Mouse (Mus musculus): ENCODE measurements around the gene Rbfox2. TPM values are rescaled to one million over a fixed set of nuclear protein-coding genes. Genes with fewer than 3 reads are reported as not detected.
A peak's percentile ranks its signal among the peaks of the same experiment; 100 is the strongest.

The Rbfox2 gene
- polyA plus RNA-seq, 1 experiment from 2014 or later = 96.9 TPM

DNA sequence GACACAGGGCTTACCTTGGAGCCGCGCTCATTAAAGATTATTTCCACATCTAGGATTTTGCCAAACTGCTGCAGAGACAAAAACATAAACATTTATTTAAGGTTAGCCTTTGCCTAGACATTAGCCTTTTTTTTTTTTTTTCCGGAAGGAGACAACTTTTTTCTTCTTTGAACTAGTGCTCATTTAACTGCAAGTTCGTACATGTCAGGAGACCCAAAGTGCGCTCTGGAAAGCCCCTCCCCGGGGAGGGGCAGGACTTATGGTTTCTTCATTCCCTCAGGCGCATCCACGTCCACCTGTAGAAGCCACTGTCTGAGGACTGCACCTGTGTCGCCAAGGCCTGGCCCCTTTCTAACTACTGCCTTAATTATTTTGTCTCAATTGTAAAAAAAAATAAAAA lies 193.2 kb downstream of the Rbfox2 start:
- H3K36me3 ChIP-seq = peaks cover 47% of the 10 kb centered on the region

GRCm38 (mm10) chr15:77112378-77112777 lies 194.4 kb downstream of the Rbfox2 start:
- WGBS = 87% methylated on average over 2 of the region's 2 CpGs
- H3K9me3 ChIP-seq = no peaks in the 10 kb centered on the region
- no peak overlapping the region for H3K27ac ChIP-seq
- H3K4me3 ChIP-seq = no peak overlapping the region
- peaks cover 53% of the 10 kb centered on the region for H3K36me3 ChIP-seq
- no peaks in the 10 kb centered on the region for H3K4me1 ChIP-seq
- no peaks in the 10 kb centered on the region for H3K27me3 ChIP-seq
- H3K9ac ChIP-seq = no peak overlapping the region
- no peak overlapping the region for H3K4me2 ChIP-seq (replicated peaks)
- no peak for ATAC-seq (ENCODE audit: insufficient number of reproducible peaks, insufficient read depth, low FRiP score, low TSS enrichment)

More for the DNA sequence above, 193.2 kb downstream of the Rbfox2 start:
- no peaks in the 10 kb centered on the region for H3K27me3 ChIP-seq
- no peak overlapping the region for H3K4me2 ChIP-seq (replicated peaks)
- no peak overlapping the region for H3K4me3 ChIP-seq
- H3K4me1 ChIP-seq = no peaks in the 10 kb centered on the region
- WGBS = 81% methylated on average over 9 of the region's 9 CpGs
- H3K27ac ChIP-seq = 0 out of 2 replicates have a peak overlapping the region, but pooled peaks have one; percentile 17
- no peaks in the 10 kb centered on the region for H3K9me3 ChIP-seq
- no peak for ATAC-seq (ENCODE audit: insufficient number of reproducible peaks, insufficient read depth, low FRiP score, low TSS enrichment)
- H3K9ac ChIP-seq = no peak overlapping the region

DNA sequence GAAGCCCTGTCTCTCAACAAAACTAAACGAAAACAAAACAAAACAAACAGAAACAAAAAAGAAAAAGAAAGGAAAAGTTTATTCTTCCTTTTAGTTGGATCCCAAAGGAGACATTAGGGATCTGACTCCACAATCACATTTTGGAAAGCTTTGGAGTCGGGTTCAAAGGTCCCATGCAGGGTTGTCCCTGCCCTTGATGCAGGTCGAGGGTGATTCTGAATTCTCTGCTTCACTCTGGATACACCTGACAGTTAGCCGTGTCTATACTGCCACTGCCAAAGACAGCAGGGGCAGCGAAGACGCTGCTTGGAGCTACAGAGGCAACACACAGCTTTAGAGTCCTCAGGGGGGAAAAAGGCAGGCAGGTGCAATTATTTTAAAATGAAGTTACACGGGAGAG lies 194.9 kb downstream of the Rbfox2 start:
- H3K36me3 ChIP-seq = peaks cover 53% of the 10 kb centered on the region
- H3K4me3 ChIP-seq = no peak overlapping the region
- no peak overlapping the region for H3K4me2 ChIP-seq (replicated peaks)
- no peaks in the 10 kb centered on the region for H3K4me1 ChIP-seq
- no peak overlapping the region for H3K27ac ChIP-seq
- no peaks in the 10 kb centered on the region for H3K9me3 ChIP-seq
- no peak overlapping the region for H3K9ac ChIP-seq
- no peak for ATAC-seq (ENCODE audit: insufficient number of reproducible peaks, insufficient read depth, low FRiP score, low TSS enrichment)
- H3K27me3 ChIP-seq = no peaks in the 10 kb centered on the region
- 82% methylated on average over 7 of the region's 7 CpGs for WGBS

- 0 out of 2 replicates have a peak, but pooled peaks cover 3% of the 10 kb centered on the region for H3K4me1 ChIP-seq
- H3K9me3 ChIP-seq = no peaks in the 10 kb centered on the region
- peaks cover 40% of the 10 kb centered on the region for H3K36me3 ChIP-seq
- ATAC-seq (ENCODE audit: insufficient number of reproducible peaks, insufficient read depth, low FRiP score, low TSS enrichment) = no peak
- 88% methylated on average over 11 of the region's 11 CpGs for WGBS
- H3K27ac ChIP-seq = no peak overlapping the region
- H3K27me3 ChIP-seq = no peaks in the 10 kb centered on the region
- no peak overlapping the region for H3K4me2 ChIP-seq (replicated peaks)
- no peak overlapping the region for H3K9ac ChIP-seq
- no peak overlapping the region for H3K4me3 ChIP-seq
Observed at GRCm38 (mm10) chr15:77110452-77110851, 196.4 kb downstream of the Rbfox2 start.

GRCm38 (mm10) chr15:77107169-77107908 lies 199.5 kb downstream of the Rbfox2 start:
- Histone ChIP-seq H3K4me2 (replicated peaks) (no peak overlapping the region), H3K4me1 (0 out of 2 replicates have a peak, but pooled peaks cover 8% of the 10 kb centered on the region), H3K36me3 (peaks cover 20% of the 10 kb centered on the region), H3K4me3 (no peak overlapping the region), H3K9me3 (no peaks in the 10 kb centered on the region), H3K27me3 (no peaks in the 10 kb centered on the region), H3K9ac (no peak overlapping the region), H3K27ac (no peak overlapping the region)
- ATAC-seq (ENCODE audit: insufficient number of reproducible peaks, insufficient read depth, low FRiP score, low TSS enrichment) = no peak
- WGBS = 89% methylated on average over 10 of the region's 10 CpGs

DNA sequence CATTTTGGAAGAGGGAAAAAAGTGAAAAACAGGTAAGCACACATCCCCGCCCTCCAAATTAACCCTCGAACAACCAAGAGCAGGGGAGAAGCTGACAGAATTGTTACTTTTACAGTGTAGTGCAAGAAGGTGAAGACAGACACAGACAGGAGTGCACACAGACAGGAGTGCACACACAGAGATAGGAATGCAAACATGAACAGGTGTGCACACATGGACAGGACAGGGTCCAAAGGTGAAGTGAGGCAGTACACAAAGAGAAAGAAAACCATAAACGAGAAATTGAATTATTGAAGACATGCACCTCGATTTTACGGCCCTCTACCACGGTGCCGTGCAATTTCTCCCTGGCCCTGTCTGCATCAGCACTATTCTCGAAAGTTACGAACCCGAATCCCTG lies 201.5 kb downstream of the Rbfox2 start:
- H3K9me3 ChIP-seq = no peaks in the 10 kb centered on the region
- H3K4me1 ChIP-seq = 0 out of 2 replicates have a peak, but pooled peaks cover 8% of the 10 kb centered on the region
- H3K27ac ChIP-seq = no peak overlapping the region
- ATAC-seq (ENCODE audit: insufficient number of reproducible peaks, insufficient read depth, low FRiP score, low TSS enrichment) = no peak
- H3K27me3 ChIP-seq = no peaks in the 10 kb centered on the region
- H3K36me3 ChIP-seq = peaks cover 26% of the 10 kb centered on the region
- H3K4me3 ChIP-seq = no peak overlapping the region
- H3K4me2 ChIP-seq (replicated peaks) = no peak overlapping the region
- WGBS = 82% methylated on average over 10 of the region's 10 CpGs
- H3K9ac ChIP-seq = no peak overlapping the region

GRCm38 (mm10) chr15:77104349-77105158 lies 202.2 kb downstream of the Rbfox2 start:
- peak overlapping the region; percentile 26; the same call in 1 of the 2 replicates for H3K27ac ChIP-seq
- 0 out of 2 replicates have a peak, but pooled peaks cover 13% of the 10 kb centered on the region for H3K4me1 ChIP-seq
- peaks cover 25% of the 10 kb centered on the region for H3K36me3 ChIP-seq
- H3K4me2 ChIP-seq (replicated peaks) = no peak overlapping the region
- WGBS = 78% methylated on average over 10 of the region's 10 CpGs
- no peak overlapping the region for H3K9ac ChIP-seq
- ATAC-seq (ENCODE audit: insufficient number of reproducible peaks, insufficient read depth, low FRiP score, low TSS enrichment) = no peak
- H3K4me3 ChIP-seq = no peak overlapping the region
- no peaks in the 10 kb centered on the region for H3K9me3 ChIP-seq
- no peaks in the 10 kb centered on the region for H3K27me3 ChIP-seq

DNA sequence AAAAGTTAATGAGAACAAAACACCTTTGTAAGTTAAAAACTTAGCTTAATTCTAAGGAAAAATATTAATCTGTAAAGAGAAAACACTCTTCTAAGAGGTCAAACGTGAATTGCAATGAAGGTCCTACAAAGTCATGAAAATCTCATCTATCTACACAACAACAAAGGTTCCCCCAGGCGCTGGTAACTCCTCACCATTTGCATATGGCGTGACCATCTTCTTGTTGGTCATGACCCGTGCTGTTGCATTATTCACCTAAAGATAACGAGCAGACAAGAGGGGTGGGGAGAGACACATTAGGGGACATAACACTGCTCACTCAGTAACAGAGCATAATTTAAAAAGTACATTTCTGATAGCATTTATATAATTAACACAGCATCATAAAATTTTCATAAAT lies 204.1 kb downstream of the Rbfox2 start:
- ATAC-seq (ENCODE audit: insufficient number of reproducible peaks, insufficient read depth, low FRiP score, low TSS enrichment) = no peak
- no peak overlapping the region for H3K4me3 ChIP-seq
- no peaks in the 10 kb centered on the region for H3K9me3 ChIP-seq
- H3K27me3 ChIP-seq = no peaks in the 10 kb centered on the region
- H3K9ac ChIP-seq = no peak overlapping the region
- no peak overlapping the region for H3K4me2 ChIP-seq (replicated peaks)
- H3K4me1 ChIP-seq = 0 out of 2 replicates have a peak, but pooled peaks cover 14% of the 10 kb centered on the region
- H3K27ac ChIP-seq = no peak overlapping the region
- H3K36me3 ChIP-seq = peaks cover 32% of the 10 kb centered on the region
- 89% methylated on average over 5 of the region's 5 CpGs for WGBS

GRCm38 (mm10) chr15:77099756-77100155 lies 207.0 kb downstream of the Rbfox2 start:
- Histone ChIP-seq H3K4me3 (no peak overlapping the region), H3K4me1 (0 out of 2 replicates have a peak, but pooled peaks cover 11% of the 10 kb centered on the region), H3K9me3 (no peaks in the 10 kb centered on the region), H3K4me2 (replicated peaks) (no peak overlapping the region), H3K27me3 (no peaks in the 10 kb centered on the region), H3K27ac (peak overlapping the region; percentile 55), H3K9ac (no peak overlapping the region), H3K36me3 (peaks cover 48% of the 10 kb centered on the region)
- no peak for ATAC-seq (ENCODE audit: insufficient number of reproducible peaks, insufficient read depth, low FRiP score, low TSS enrichment)
- WGBS = 37% methylated on average over 3 of the region's 3 CpGs

DNA sequence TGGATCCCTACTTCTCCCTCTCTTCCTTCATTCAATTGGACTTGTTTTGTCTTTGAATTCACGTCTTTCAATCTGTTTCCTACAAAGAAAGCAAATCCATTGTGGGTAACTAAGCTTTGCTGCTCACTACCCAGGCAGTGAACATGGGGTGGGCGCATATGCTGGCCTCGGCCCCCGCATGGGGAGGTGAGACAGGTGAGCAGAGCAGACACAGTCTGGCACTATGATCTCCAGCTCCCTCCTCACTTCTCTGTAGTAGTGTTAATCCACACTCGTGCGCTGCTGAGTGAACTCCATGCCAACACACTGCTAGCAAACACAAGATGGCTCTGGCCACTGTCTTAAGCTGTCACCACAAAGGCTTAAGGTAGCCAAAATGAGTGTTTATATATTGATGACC lies 209.4 kb downstream of the Rbfox2 start:
- ATAC-seq (ENCODE audit: insufficient number of reproducible peaks, insufficient read depth, low FRiP score, low TSS enrichment) = no peak
- H3K27me3 ChIP-seq = no peaks in the 10 kb centered on the region

DNA sequence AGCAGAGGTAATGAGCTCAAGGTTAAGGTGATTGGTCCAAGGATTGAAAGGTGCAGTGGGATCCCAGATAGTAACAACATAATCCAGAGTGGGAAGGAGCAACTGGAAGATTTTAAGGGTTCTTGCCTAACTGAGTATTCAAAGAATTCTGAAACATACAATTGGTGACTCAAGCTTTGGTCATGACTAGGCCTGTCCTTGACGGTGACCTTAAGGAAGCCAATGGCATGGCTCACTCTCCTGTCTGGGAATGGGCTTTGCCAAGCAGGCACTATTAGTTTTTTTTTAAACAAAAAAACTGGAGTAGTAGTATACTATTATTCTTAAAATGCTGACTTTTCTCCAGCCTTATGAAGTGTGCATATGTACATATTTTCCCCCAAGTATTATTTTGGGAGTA lies 211.6 kb downstream of the Rbfox2 start:
- no peak overlapping the region for H3K4me3 ChIP-seq
- no peak overlapping the region for H3K4me2 ChIP-seq (replicated peaks)
- H3K9me3 ChIP-seq = no peaks in the 10 kb centered on the region
- ATAC-seq (ENCODE audit: insufficient number of reproducible peaks, insufficient read depth, low FRiP score, low TSS enrichment) = no peak
- 98% methylated on average over 1 of the region's 1 CpGs for WGBS
- H3K9ac ChIP-seq = no peak overlapping the region
- peaks cover 66% of the 10 kb centered on the region for H3K36me3 ChIP-seq
- H3K27me3 ChIP-seq = no peaks in the 10 kb centered on the region
- 0 out of 2 replicates have a peak, but pooled peaks cover 6% of the 10 kb centered on the region for H3K4me1 ChIP-seq
- no peak overlapping the region for H3K27ac ChIP-seq

More for the DNA sequence above, 209.4 kb downstream of the Rbfox2 start:
- WGBS = 90% methylated on average over 6 of the region's 6 CpGs
- Histone ChIP-seq H3K9ac (no peak overlapping the region), H3K4me1 (0 out of 2 replicates have a peak, but pooled peaks cover 6% of the 10 kb centered on the region), H3K4me3 (no peak overlapping the region), H3K4me2 (replicated peaks) (no peak overlapping the region), H3K36me3 (peaks cover 64% of the 10 kb centered on the region), H3K27ac (no peak overlapping the region), H3K9me3 (no peaks in the 10 kb centered on the region)

Data from embryonic facial prominence, embryonic 12.5 days (tissue).